Mouse (Mus musculus) limb, embryonic 14.5 days (tissue): Measurements from ENCODE around the gene 4930564D02Rik. TPM values are rescaled to one million over a fixed set of nuclear protein-coding genes. Genes with fewer than 3 reads are reported as not detected.

Experiments
- ATAC-seq: fragments of 200-750 bp; cut with Nextera tagmentation; 2 replicates; pipeline ENCODE4 v1.8.0; 2017; ENCODE audit warnings: low read depth, moderate number of reproducible peaks, moderate TSS enrichment; ENCODE audit not compliant: low FRiP score
- DNase-seq: peaks from one replicate; pipeline ENCODE4 v3.0.0-alpha.2; 2015; ENCODE audit warnings: low spot score
- H3K27ac ChIP-seq: fragments of 300-500 bp; sonication (generic); replicated peaks from 2 replicates; pipeline ENCODE4 v1.5.1; 2014; ENCODE audit warnings: low read depth, mild to moderate bottlenecking, low read length, moderate library complexity, mixed read lengths
- H3K27me3 ChIP-seq: fragments of 300-500 bp; sonication (generic); 2 replicates; pipeline ENCODE4 v1.6.1; 2014; ENCODE audit warnings: low read length, mixed read lengths; ENCODE audit not compliant: control insufficient read depth, insufficient read depth
- H3K36me3 ChIP-seq: fragments of 300-500 bp; sonication (generic); 2 replicates; pipeline ENCODE4 v1.6.1; 2014; ENCODE audit warnings: mild to moderate bottlenecking, low read length, moderate library complexity, mixed read lengths; ENCODE audit not compliant: control insufficient read depth, insufficient read depth
- H3K4me1 ChIP-seq: fragments of 300-500 bp; sonication (generic); 2 replicates; pipeline ENCODE4 v1.6.1; 2014; ENCODE audit warnings: antibody characterized with exemption, low read length, mixed read lengths; ENCODE audit not compliant: control insufficient read depth, insufficient read depth
- H3K4me2 ChIP-seq: fragments of 300-500 bp; sonication (generic); replicated peaks from 2 replicates; pipeline ENCODE4 v1.6.1; 2014; ENCODE audit warnings: low read depth, mild to moderate bottlenecking, low read length, moderate library complexity; ENCODE audit not compliant: severe bottlenecking
- H3K4me3 ChIP-seq: fragments of 300-500 bp; sonication (generic); replicated peaks from 2 replicates; pipeline ENCODE4 v1.5.1; 2014; ENCODE audit warnings: low read length
- H3K9ac ChIP-seq: fragments of 300-500 bp; sonication (generic); 2 replicates; pipeline ENCODE4 v1.6.1; 2014; ENCODE audit warnings: mild to moderate bottlenecking, low read depth, low read length, moderate library complexity; ENCODE audit not compliant: severe bottlenecking
- H3K9me3 ChIP-seq: fragments of 300-500 bp; sonication (generic); 2 replicates; pipeline ENCODE4 v1.6.1; 2016; ENCODE audit warnings: low read length; ENCODE audit not compliant: control insufficient read depth
- POLR2A ChIP-seq: fragments of 200-500 bp; IDR thresholded peaks from 2 replicates; pipeline ENCODE4 v1.8.0; 2012; ENCODE audit warnings: inconsistent platforms, mild to moderate bottlenecking, moderate library complexity, borderline replicate concordance; ENCODE audit not compliant: insufficient read depth, insufficient read length; ENCODE audit errors: extremely low read depth
- WGBS: fragments of 180-500 bp; shearing (Covaris S2); extraction: QIAGEN DNeasy Blood & Tissue Kit; methylation state at CpG from one replicate; pipeline ENCODE4 v1.1.7; 2014; 5-methylcytosine and 5-hydroxymethylcytosine counted together
- polyA plus RNA-seq, 2 experiments: library from polyadenylated mRNA; depleted of rRNA in 1 of 2; stranded (reverse) in 1 of 2; unstranded in 1 of 2; fragments of >200 nt; fragmentation: Nextera tagmentation in 1 of 2; extraction: Ambion mirVana in 1 of 2; gene quantifications; 2 replicates each; pipeline versions ENCODE4 v1.2.1 to v1.2.3; 2012 to 2014

Gene 4930564D02Rik
- polyA plus RNA-seq, 2 experiments = not detected

DNA sequence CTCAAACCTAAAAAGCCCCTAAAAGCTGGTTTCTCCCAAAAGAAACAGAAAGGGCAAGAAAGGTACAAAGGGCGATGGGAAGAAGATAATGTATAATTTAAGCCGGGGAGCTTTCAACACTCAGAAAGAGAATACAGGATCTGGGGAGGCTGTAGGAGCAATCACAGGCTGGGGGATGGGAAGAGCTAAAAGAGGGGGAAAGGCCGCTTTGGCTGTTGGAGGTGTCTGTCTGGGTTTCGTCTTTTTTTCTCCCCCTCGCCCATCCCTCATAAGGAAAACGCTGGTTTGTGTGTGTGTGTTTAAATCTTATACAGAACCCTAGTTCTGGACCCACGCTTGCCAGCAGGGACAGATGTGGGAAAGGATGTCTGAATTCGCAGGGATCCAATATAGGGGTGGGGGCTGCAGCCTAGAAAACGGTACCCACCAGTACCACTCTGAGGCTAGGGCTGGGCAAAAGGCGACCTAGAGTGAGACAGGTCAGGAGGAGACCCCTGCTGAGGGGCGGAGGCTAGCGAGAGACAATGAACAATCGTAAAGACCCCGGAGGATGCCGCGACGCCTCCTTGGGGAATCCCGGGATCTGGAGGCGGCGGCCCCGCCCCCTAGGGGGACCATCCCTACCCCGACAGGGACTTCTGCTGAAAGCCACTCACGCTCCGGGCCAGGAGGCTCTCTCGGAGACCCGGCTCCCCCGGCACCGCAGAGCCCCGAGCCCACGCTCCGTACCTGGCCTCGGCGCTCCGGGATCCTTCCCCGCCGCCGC, 14.3 kb upstream of the 4930564D02Rik start:
- ATAC-seq = peak; percentile 16; the same call in 1 of the 2 replicates
- H3K4me1 ChIP-seq = peaks cover 31% of the 10 kb centered on the region
- peak overlapping the region; percentile 70 for H3K27ac ChIP-seq
- no peaks in the 10 kb centered on the region for H3K36me3 ChIP-seq
- H3K4me2 ChIP-seq = peak overlapping the region; percentile 88
- no peaks in the 10 kb centered on the region for H3K9me3 ChIP-seq
- no peak for DNase-seq
- peak overlapping the region; percentile 98 for H3K4me3 ChIP-seq
- no peaks in the 10 kb centered on the region for H3K27me3 ChIP-seq
- WGBS = 1% methylated on average over 21 of the region's 37 CpGs
- H3K9ac ChIP-seq = peak overlapping the region; percentile 78
- no peak for TF ChIP-seq POLR2A

DNA sequence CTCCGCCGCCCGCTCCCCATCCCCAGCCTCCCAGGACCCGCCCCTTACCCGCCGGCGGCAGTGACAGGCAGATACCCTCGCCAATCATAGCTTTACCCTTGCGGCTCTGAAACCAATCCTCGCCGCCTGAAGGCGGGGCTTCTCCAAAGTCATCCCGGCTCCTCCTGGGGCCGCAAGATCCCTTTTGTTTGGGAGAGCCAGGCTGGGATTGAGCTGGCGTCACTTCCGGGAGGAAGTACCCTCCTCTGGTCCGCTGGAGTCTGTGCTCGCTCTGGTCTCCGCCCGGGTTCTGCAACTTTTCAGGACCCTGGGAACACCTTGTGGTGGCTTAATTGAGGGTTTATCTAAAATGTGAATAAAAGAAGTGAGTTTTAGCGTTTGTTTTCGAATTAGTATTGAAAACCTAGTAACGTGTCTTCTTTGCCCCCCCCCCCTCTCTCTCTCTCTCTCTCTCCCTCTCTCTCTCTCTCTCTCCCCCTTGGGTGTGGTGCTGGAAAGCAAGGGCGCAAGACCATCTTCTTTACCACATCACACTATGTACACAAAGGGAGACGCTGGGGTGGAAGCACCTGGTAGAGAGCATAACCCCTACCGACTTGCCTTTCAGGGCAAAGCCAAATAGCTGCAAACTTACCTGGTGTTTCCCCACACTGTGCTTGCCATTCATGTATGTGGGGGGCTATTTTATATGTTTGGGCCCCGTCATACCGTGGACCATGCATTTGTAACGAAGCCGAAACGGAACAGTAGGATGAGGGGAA, 13.5 kb upstream of the 4930564D02Rik start, which contains the start of gene Cttnbp2nl:
Gene Cttnbp2nl (minus strand): TSS at position 210 of the 761 bp plus-strand sequence.
- peak; percentile 98 for ATAC-seq
- Histone ChIP-seq H3K9me3 (no peaks in the 10 kb centered on the region), H3K27me3 (no peaks in the 10 kb centered on the region), H3K9ac (peak within 1 kb of the TSS; percentile 78), H3K27ac (peak within 1 kb of the TSS; percentile 70), H3K36me3 (no peaks in the 10 kb centered on the region), H3K4me2 (peak within 1 kb of the TSS; percentile 88), H3K4me3 (peak within 1 kb of the TSS; percentile 98), H3K4me1 (peaks cover 24% of the 10 kb centered on the region)
- 3% methylated on average over 31 of the region's 31 CpGs for WGBS
- peak; percentile 98 for DNase-seq
- peak; percentile 58; the same call in 1 of the 2 replicates for TF ChIP-seq POLR2A

DNA sequence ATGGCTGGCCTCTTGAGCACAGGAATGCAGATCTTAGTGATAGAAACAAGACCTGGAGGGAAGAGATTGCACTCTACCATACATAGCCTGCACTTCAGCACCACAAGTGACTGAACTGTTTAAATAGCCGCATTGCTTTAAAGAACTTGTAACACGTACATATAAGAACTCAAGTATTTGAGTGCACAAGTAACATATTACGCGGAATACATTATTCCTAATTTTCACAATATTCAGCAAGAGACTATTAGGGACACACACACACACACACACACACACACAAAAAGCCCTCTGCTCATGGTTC, 13.0 kb upstream of the 4930564D02Rik start:
- H3K27ac ChIP-seq = peak overlapping the region; percentile 59; the same call in 1 of the 2 replicates

DNA sequence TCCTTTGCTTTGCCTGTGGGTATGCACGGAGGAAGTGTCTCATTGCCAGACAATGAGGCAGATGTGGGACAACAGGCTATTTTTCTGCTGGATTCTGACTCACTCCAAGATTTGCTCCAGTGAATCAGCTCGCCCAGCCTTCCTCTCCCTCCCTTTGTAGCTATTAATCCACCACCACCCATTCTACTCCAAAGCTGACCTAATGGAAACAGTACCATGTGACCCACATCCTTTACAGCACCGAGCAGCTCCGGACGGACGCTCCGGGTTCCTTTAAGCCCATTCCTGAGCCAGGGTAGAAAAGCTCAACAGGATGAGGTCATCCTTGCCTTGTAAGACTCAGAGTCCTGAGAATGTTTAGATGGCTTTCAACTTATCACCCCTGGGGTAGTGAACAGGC, 11.7 kb upstream of the 4930564D02Rik start:
- Histone ChIP-seq H3K27ac (no peak overlapping the region), H3K9me3 (no peaks in the 10 kb centered on the region), H3K4me2 (no peak overlapping the region), H3K4me1 (peaks cover 28% of the 10 kb centered on the region), H3K27me3 (no peaks in the 10 kb centered on the region), H3K4me3 (no peak overlapping the region), H3K36me3 (no peaks in the 10 kb centered on the region), H3K9ac (no peak overlapping the region)
- 70% methylated on average over 7 of the region's 7 CpGs for whole genome bisulfite sequencing
- no peak for TF ChIP-seq POLR2A
- ATAC-seq (no peak), DNase-seq (peak; percentile 13)

More for the DNA sequence above, 13.0 kb upstream of the 4930564D02Rik start:
- WGBS = 71% methylated on average over 4 of the region's 4 CpGs
- Histone ChIP-seq H3K36me3 (no peaks in the 10 kb centered on the region), H3K27me3 (no peaks in the 10 kb centered on the region), H3K9ac (peak overlapping the region; percentile 42), H3K9me3 (no peaks in the 10 kb centered on the region), H3K4me3 (peak overlapping the region; percentile 98), H3K4me1 (peaks cover 27% of the 10 kb centered on the region), H3K4me2 (peak overlapping the region; percentile 88)
- ATAC-seq (no peak), DNase-seq (no peak)
- TF ChIP-seq POLR2A = no peak

DNA sequence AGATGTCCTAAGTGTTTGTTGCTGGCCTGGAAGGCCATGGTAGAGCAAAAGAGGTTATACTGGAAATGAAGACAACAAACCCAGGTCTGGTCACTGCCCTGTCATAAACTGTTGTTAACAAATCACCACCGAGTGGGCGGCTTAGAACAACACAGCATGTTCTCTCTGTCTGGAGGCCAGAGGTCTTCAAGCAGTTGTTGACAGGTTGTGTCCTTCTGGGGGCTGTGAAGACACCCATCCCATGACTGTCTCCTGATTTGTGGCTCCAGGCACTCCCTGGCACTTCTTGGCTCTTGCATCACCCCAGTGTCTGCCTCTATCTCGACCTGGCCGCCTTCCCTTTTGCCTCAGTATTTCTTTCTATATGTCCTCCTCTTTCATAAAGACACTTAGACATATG, 11.0 kb upstream of the 4930564D02Rik start:
- Histone ChIP-seq H3K4me2 (no peak overlapping the region), H3K4me1 (peaks cover 28% of the 10 kb centered on the region), H3K9me3 (no peaks in the 10 kb centered on the region), H3K27me3 (no peaks in the 10 kb centered on the region), H3K27ac (no peak overlapping the region), H3K36me3 (no peaks in the 10 kb centered on the region), H3K9ac (no peak overlapping the region), H3K4me3 (no peak overlapping the region)
- no peak for ATAC-seq
- no peak for DNase-seq
- WGBS = 66% methylated on average over 4 of the region's 4 CpGs
- TF ChIP-seq POLR2A = no peak
